Mouse (Mus musculus): ENCODE measurements around the gene Slc10a7. TPM values are rescaled to one million over a fixed set of nuclear protein-coding genes. Genes with fewer than 3 reads are reported as not detected.
A peak's percentile ranks its signal among the peaks of the same experiment; 100 is the strongest.

Slc10a7 gene
- polyA plus RNA-seq, 1 experiment from 2014 or later = 8.6 TPM

GRCm38 (mm10) chr8:78719279-78720040, 210.3 kb downstream of the Slc10a7 start:
- Histone ChIP-seq H3K36me3 (ENCODE audit: insufficient read depth, low read length) (no peaks in the 10 kb centered on the region), H3K9me3 (replicated peaks; ENCODE audit: low read length) (no peaks in the 10 kb centered on the region), H3K4me3 (replicated peaks; ENCODE audit: low read depth, low read length) (no peak overlapping the region), H3K4me2 (ENCODE audit: low read length) (no peak overlapping the region), H3K9ac (ENCODE audit: low read depth, low read length) (no peak overlapping the region), H3K4me1 (replicated peaks; ENCODE audit: insufficient read depth, low read length) (no peaks in the 10 kb centered on the region), H3K27ac (no peak overlapping the region), H3K27me3 (ENCODE audit: insufficient read depth, low read length) (no peaks in the 10 kb centered on the region)
- ATAC-seq (replicated peaks; ENCODE audit: low FRiP score, low read depth) = no peak
- DNase-seq (ENCODE audit: low spot score) = no peak
- WGBS = 74% methylated on average over 10 of the region's 10 CpGs
- TF ChIP-seq CTCF (IDR thresholded peaks at IDR 0.05; ENCODE audit: low read depth) = peak; percentile 43

- Histone ChIP-seq H3K4me3 (replicated peaks; ENCODE audit: low read depth, low read length) (no peak overlapping the region), H3K4me1 (replicated peaks; ENCODE audit: insufficient read depth, low read length) (no peaks in the 10 kb centered on the region), H3K36me3 (ENCODE audit: insufficient read depth, low read length) (no peaks in the 10 kb centered on the region), H3K4me2 (ENCODE audit: low read length) (no peak overlapping the region), H3K9ac (ENCODE audit: low read depth, low read length) (no peak overlapping the region), H3K27ac (no peak overlapping the region), H3K9me3 (replicated peaks; ENCODE audit: low read length) (no peaks in the 10 kb centered on the region), H3K27me3 (ENCODE audit: insufficient read depth, low read length) (no peaks in the 10 kb centered on the region)
- 48% methylated on average over 8 of the region's 8 CpGs for WGBS
- peak; percentile 32 for DNase-seq (ENCODE audit: low spot score)
- no peak for ATAC-seq (replicated peaks; ENCODE audit: low FRiP score, low read depth)
- TF ChIP-seq CTCF (IDR thresholded peaks at IDR 0.05; ENCODE audit: low read depth) = no peak
Measured at GRCm38 (mm10) chr8:78720041-78720414, 210.9 kb downstream of the Slc10a7 start.

GRCm38 (mm10) chr8:78721576-78721975, 212.4 kb downstream of the Slc10a7 start:
- 89% methylated on average over 5 of the region's 5 CpGs for WGBS

GRCm38 (mm10) chr8:78722201-78722600, 213.1 kb downstream of the Slc10a7 start:
- Histone ChIP-seq H3K36me3 (ENCODE audit: insufficient read depth, low read length) (no peaks in the 10 kb centered on the region), H3K4me3 (replicated peaks; ENCODE audit: low read depth, low read length) (no peak overlapping the region), H3K4me1 (replicated peaks; ENCODE audit: insufficient read depth, low read length) (no peaks in the 10 kb centered on the region), H3K9ac (ENCODE audit: low read depth, low read length) (no peak overlapping the region), H3K27me3 (ENCODE audit: insufficient read depth, low read length) (no peaks in the 10 kb centered on the region), H3K4me2 (ENCODE audit: low read length) (no peak overlapping the region), H3K9me3 (replicated peaks; ENCODE audit: low read length) (no peaks in the 10 kb centered on the region), H3K27ac (no peak overlapping the region)
- WGBS = 60% methylated on average over 7 of the region's 7 CpGs
- DNase-seq (ENCODE audit: low spot score) = no peak
- ATAC-seq (replicated peaks; ENCODE audit: low FRiP score, low read depth) = 0 out of 2 replicates have a peak, but pooled peaks have one; percentile 30
- TF ChIP-seq CTCF (IDR thresholded peaks at IDR 0.05; ENCODE audit: low read depth) = no peak

More at GRCm38 (mm10) chr8:78721576-78721975, 212.4 kb downstream of the Slc10a7 start:
- no peak overlapping the region for H3K4me2 ChIP-seq (ENCODE audit: low read length)
- H3K27me3 ChIP-seq (ENCODE audit: insufficient read depth, low read length) = no peaks in the 10 kb centered on the region
- TF ChIP-seq CTCF (IDR thresholded peaks at IDR 0.05; ENCODE audit: low read depth) = no peak
- no peaks in the 10 kb centered on the region for H3K9me3 ChIP-seq (replicated peaks; ENCODE audit: low read length)
- no peak for DNase-seq (ENCODE audit: low spot score)
- H3K4me3 ChIP-seq (replicated peaks; ENCODE audit: low read depth, low read length) = no peak overlapping the region
- no peaks in the 10 kb centered on the region for H3K36me3 ChIP-seq (ENCODE audit: insufficient read depth, low read length)
- H3K4me1 ChIP-seq (replicated peaks; ENCODE audit: insufficient read depth, low read length) = no peaks in the 10 kb centered on the region
- ATAC-seq (replicated peaks; ENCODE audit: low FRiP score, low read depth) = no peak
- no peak overlapping the region for H3K9ac ChIP-seq (ENCODE audit: low read depth, low read length)
- H3K27ac ChIP-seq = no peak overlapping the region

GRCm38 (mm10) chr8:78724832-78725231, 215.7 kb downstream of the Slc10a7 start:
- DNase-seq (ENCODE audit: low spot score) (no peak), ATAC-seq (replicated peaks; ENCODE audit: low FRiP score, low read depth) (no peak)
- Histone ChIP-seq H3K27me3 (ENCODE audit: insufficient read depth, low read length) (no peaks in the 10 kb centered on the region), H3K36me3 (ENCODE audit: insufficient read depth, low read length) (no peaks in the 10 kb centered on the region), H3K4me3 (replicated peaks; ENCODE audit: low read depth, low read length) (no peak overlapping the region), H3K27ac (no peak overlapping the region), H3K9ac (ENCODE audit: low read depth, low read length) (no peak overlapping the region), H3K4me1 (replicated peaks; ENCODE audit: insufficient read depth, low read length) (no peaks in the 10 kb centered on the region), H3K4me2 (ENCODE audit: low read length) (no peak overlapping the region), H3K9me3 (replicated peaks; ENCODE audit: low read length) (no peaks in the 10 kb centered on the region)
- WGBS = 88% methylated on average over 4 of the region's 4 CpGs
- TF ChIP-seq CTCF (IDR thresholded peaks at IDR 0.05; ENCODE audit: low read depth) = no peak

- Histone ChIP-seq H3K9me3 (replicated peaks; ENCODE audit: low read length) (no peaks in the 10 kb centered on the region), H3K4me2 (ENCODE audit: low read length) (no peak overlapping the region), H3K9ac (ENCODE audit: low read depth, low read length) (no peak overlapping the region), H3K27ac (peak overlapping the region; percentile 50; the same call in 1 of the 2 replicates), H3K4me1 (replicated peaks; ENCODE audit: insufficient read depth, low read length) (no peaks in the 10 kb centered on the region), H3K27me3 (ENCODE audit: insufficient read depth, low read length) (no peaks in the 10 kb centered on the region), H3K4me3 (replicated peaks; ENCODE audit: low read depth, low read length) (no peak overlapping the region), H3K36me3 (ENCODE audit: insufficient read depth, low read length) (peaks cover 14% of the 10 kb centered on the region)
- ATAC-seq (replicated peaks; ENCODE audit: low FRiP score, low read depth) (peak; percentile 48), DNase-seq (ENCODE audit: low spot score) (peak; percentile 68)
- no peak for TF ChIP-seq CTCF (IDR thresholded peaks at IDR 0.05; ENCODE audit: low read depth)
- 55% methylated on average over 14 of the region's 14 CpGs for WGBS
Measured at GRCm38 (mm10) chr8:78728240-78728639, 219.1 kb downstream of the Slc10a7 start.
